Mouse (Mus musculus) right cerebral cortex, postnatal 25 days (tissue): ENCODE measurements around the gene Cadm1.

Experiments used
- DNase-seq: peaks from one replicate; pipeline ENCODE4 v3.0.0; 2022

Gene Cadm1

DNA sequence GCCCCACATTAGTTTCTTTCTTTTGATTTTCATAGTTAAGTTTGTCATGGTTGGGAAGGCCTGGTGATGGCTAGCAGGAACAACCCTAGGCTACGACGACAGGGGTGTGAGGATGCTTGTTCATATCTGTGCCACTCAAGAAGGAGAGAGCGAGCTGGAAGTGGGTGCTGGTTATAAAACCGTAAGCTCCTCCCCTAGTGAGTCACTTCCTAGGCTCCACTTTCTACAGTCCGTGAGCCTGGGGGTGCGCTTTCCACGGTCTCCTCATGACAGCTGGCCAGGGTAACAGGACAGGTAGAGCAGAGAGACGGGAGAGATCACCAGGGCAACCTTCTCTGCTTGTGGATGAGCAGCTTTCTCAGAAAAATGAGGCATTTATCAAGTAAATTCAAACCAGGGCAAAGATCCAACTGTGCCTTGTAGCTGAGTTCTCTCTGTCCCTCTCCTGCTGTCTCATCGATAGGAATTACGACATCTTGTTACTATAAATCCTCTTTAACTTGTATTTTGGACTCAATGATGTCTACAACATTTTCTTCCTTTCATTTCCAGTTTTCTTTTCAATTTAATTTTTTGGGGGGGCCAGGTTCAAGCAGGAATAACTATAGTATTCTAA, 23.1 kb downstream of the Cadm1 start:
- DNase-seq: no peak

DNA sequence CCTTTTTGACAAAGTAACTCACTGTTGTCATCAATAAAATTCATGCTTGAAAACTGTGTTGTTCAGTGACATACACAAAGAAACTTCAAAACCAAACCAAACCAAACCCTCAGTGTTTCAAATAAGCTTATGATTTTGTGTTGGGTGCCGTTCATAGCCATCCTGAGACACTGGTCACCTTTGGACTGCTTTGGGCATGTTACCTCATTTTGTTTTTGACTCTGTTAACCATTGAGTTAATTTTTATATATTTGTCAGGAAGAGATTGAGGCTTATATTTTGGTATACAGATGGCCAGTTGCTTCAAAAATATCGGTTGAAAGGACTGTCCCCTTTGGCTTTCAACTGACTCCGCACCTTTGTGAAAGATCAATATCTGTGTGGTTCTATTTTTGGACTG, 30.8 kb downstream of the Cadm1 start:
- no peak for DNase-seq

DNA sequence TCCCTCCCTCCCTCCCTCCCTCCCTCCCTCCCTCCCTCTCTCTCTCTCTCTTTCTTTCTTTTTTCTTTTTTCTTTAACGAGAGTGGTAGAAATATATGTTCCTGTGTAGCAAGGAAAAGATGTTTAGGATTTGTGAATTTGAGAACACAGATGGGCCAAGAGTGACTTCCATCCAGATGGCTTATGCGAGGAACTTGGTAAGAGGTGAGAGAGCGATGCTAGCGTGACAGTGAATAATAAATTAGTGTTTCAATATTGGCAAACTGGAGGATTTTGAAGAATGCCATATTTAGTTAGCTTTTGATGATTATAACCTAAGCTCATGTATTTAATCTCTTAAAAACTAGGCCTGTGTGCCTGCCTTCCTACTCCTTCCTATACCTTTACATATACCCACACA, 31.6 kb downstream of the Cadm1 start:
- no peak for DNase-seq

DNA sequence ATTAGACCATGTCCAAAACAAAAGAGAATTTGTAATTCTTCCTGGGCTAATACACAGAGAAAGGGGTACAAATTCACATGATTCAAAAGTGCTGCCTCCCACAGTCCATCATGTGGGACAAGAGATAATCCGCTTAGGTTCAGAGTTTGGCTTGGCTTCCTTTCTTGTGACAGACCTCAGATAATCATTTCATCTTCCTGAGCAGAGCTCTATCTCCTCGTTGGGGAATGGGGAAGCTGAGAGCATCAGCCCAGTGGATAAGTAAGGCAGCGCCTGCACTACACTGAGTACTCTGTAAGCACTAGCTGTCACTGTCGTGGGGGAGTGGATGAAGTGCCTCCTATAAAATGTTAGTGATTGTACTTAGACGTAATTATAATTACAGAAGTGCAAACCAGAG, 35.1 kb downstream of the Cadm1 start:
- no peak for DNase-seq

DNA sequence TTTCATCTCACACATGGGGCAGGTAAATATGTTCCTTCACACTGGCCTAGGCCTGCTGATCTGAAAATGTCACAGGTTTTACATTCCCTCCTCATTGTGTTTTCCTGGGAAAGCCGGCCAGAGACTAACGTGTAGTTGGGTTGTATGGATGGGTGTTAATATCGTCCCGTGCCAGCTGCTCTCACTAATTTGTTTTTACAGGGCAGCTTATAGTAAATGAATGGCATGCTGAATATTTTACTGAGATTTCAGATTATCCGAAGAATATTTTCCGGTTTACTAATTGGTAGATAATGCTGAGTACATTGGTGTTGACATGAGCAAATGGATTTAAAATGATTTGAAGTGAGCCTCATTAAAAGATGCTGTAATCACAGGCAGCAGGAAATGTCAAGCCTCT, 37.9 kb downstream of the Cadm1 start:
- DNase-seq: no peak

DNA sequence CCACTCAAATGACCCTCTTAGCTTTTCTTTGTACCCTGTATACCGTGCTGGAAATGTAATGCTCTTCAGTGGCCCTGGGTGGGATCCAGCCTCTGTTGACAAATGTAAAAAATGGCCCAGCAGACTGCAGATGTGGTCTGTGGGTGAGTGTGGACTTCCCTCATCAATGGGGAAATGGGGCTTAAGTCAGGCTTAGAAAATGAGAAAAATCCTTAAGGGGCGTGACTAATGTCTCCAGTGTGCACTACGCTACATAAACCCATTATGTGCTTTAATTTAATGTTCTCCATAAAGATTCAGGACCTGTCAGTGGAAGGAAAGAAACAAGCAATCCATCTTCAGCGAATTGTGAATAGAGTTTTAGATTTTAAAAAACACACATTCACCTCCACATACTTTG, 40.2 kb downstream of the Cadm1 start:
- DNase-seq: no peak

DNA sequence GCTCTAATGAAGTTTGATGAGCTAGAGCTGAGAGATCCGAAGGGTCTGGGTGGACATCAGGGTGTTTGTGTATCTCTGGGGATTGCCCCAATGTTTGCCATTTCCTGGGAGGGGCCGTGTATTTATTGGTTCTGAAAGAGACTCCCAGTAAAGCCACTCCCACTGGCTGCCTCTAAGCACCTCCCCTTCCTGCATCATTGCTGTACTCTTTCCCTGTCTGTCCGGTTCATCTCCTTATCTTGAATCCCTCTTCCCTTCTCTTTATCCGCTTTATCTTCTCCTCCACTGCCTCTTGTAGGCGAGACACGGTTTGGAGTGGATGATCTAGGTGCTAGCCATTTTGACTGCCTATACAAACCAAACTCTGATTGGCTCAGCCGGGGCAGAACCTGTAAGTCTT, 41.5 kb downstream of the Cadm1 start:
- no peak for DNase-seq

DNA sequence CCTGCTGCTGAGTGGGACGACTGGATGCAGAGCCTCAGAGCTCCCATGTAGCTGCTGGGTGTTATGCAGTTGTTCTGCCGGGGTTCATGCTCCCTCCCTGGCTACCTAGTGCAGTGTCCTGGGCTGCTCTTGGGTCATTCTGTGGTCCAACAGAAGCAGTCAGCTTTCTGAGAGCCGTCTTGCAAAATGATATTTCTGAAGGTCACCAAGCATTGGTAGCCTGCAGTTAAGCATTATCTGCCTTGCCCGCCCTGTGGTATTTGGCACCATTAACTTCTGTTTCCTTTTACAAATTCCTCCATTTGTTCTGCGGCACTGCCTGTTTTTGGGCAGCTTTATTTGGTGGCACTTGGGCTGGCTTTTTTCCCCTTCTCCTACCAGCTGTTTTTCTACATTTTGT, 42.2 kb downstream of the Cadm1 start:
- no peak for DNase-seq

DNA sequence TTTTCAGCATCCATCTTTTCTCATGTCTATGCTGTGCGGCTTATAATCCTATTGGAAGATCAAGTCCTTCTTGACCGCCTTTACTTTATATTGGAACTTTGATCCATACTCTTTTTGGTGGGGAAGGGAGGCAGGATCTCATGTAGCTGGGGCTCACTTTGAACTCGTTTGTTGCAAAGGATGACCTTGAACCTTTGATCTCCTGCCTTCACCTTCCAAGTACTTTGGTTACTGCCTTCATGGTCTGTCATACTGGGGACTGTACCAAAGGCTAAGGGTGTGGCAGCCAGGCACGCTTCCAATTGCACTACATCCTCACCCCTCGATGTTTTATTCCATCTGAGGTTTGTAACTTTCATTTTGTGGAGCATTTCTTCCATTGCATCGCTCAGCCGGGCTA, 43.5 kb downstream of the Cadm1 start:
- no peak for DNase-seq

DNA sequence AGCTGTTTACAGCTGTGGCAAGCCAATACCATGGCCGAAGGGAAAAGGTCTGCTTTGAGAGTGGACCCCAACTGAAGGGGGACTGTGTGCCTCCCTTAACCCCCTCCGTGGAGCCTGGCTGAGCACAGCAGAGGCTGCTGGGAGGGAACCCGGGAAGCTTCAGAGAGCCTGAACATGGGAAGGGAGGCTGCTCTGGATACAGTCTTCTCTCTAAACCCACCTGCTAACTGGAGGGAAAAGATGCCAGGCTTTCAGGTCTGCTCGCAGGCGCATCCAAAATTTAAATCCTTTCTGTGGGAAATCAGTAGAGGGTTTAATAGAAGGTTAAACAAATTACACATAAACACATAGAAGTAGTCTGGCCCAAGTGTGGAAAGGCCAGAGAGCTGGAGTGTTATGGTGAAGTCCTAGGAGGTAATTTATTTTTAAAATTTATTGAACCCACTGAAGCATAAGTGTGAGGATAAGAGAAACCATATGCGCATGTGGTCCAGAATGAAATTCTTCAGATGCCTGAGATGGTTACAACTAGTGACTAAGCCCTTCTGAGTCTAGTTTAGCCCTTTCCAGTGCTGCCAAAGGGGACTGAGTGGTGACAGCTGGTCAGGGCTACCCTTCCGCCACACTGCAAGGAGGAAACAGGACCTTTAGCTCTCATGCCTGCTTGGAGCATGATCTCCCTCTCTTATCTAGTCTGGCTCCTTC, 44.9 kb downstream of the Cadm1 start:
- DNase-seq: no peak

DNA sequence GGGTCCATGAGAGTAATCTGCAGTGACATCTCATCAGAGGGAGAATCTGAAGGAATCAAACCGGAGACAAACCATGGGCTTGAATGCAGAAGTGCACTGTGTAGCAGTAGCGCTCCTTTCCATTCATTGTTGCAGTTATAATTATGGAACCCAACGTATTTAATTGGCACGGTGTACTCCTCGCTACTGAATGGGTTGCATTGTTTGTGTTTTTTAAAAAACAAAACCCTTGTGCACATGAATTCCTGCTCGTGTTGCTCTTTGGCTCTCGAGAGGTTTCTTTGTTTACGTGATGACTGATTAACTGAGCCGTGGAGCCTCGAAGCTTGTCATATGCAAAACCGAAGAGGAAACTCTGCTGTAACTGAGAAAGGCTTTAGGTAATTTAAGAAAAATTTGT, 45.8 kb downstream of the Cadm1 start:
- DNase-seq: no peak

DNA sequence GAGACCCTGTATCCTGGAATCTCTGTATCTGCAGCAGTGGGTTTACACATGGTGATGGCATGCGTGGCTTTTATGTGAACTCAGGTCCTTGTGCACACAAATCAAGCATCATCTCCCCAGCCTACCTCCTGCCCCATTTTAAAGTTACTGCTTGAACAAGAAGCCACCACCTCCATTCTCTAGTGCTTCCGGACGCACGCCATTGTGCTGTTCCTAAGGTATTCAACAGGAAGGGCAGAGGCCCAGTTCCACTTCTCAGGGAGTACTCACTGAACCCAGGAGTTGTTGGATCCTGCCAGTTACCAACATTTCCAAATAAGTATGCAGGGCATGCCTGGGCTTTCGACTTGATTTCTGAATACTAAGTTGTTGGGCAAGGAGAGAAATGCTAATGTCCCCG, 49.5 kb downstream of the Cadm1 start:
- no peak for DNase-seq

DNA sequence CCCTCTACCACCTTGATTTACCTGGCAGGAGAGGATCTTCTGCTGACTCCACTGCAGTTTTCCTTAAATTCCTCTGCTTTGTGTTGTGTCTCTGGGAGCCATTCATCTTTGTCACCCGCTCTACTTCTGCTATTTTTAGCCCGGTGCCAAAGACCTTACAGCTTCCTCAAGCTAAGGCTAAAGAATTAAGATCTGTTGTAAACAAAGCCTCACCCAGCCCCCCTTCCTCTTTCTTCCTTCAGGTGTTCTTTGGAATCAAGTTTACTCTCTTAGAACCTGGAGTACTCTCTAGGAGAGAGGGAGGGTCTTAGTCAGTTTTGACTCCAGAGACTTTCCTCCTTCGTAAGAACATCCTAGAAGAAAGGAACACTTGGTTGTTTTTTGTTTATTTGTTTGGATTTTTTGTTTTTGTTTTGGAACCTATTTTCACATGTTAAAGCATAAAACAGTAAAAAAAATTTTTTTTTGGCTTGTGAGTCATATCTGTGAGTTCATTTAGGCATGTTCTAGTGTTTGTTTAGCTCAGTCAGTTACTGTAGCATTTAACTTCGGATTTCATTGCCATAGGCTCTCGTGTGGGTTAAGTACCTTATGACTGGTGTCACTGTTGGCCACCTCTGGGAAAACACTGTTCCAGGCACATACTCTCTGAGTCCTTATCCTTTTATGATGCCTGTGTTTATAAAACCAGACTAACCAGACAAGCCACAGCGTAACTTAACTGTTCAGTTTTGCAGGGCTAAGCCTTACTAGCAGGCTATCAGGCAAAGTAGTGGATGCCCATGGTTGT, 51.8 kb downstream of the Cadm1 start:
- DNase-seq: no peak

DNA sequence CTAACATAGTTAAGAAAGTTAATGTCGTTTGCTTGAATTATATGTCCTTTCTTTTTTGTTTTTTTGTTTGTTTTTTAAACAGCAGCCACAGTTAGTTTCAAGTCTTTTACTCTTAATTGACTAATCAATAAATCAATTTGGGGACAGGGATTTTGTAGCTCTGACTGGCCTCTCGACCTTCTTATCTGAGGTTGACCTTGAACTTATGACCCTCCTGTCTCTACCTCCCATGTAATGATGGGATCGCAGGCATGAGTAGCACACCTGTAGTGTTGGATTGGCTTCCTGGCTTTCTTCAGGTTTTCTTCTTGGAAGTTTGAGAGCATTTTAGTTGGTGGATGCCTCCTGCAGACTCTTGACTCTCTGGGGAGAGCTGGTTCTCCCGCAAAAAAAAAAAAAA, 53.3 kb downstream of the Cadm1 start:
- DNase-seq: no peak

DNA sequence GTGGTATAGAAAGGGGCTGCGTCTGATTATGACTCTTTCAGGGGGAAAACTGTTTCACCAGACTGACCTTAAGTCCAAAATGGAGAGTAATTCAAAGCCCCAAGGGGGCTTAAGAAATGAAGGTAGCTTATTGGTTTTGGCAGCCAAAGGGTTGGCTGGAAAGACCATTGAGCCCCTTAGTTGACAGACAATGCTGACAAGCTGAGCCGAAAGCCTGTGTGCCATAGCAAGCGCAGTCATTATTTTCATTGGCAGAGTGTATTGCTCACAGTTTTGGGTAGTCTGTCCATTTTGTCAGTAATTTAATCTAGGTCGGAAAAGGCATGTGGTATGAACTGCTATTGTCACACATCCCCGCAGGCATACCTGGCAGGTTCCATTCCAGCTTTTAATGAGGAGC, 56.2 kb downstream of the Cadm1 start:
- DNase-seq: no peak

DNA sequence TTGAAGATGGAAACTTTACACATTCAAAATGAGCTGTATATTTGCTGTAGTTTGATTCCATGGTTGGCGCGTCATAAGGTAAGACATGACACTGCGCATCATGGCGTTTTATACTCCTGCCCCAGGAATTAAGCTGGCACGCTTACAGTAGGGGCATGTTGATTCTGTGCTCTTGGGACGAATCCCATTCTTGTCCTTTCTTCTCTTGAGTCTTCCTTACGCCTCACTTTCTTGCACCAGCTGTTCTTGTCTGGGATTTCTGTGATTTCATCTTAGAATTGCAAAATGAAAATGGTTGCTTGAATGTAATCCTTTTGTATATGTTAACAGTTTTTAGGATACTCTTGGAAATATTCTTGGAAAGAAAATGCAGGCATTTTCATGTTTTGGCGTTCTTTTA, 56.9 kb downstream of the Cadm1 start:
- no peak for DNase-seq

DNA sequence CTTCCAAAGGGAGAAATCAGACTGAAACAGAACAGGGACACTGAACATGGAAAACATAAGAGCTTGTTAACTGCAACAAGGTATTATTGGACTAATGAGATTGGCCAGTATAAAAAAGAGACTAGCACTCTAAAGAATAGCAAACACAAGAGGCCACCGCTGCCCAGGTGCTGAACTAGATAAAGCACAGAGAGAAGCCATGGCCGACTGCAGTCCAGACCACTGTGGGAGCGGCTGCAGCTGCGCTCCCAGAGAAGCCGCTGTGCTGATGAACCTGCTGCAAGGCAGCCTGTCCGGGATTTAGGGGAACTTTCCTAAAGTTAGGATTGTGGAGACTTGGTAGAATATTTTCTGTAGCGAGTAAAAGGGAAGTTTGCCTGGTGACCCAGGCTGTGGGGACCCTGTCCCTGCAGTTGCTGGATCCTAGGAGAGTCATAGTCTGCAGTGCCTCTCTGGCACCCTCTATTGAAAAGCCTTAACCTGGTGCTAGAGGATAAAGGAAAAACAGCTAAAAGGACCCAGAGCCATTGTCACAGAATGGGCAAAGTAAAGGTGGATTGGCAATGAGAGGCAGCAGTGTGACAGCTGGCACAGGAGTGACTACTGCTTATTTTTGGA, 57.7 kb downstream of the Cadm1 start:
- DNase-seq: no peak

DNA sequence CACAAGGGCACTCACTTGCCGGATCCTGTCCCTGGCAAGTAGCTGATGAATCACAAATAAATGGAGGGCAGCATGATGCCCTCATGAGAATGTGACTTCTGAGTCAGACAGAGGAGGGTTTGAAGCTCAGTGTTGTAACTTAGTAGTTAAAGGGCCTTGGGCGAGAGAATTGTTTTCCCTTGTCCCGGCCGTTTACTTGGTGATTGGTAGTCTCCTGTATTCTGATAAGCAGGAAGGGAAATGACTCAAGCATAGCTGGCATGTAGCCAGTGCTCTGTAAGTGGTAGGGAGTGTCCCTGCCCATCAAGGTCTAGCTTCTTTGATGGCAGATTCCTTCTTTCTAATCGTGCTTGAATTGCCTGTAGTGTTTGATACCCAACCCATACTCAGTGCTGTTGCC, 59.9 kb downstream of the Cadm1 start:
- DNase-seq: no peak

DNA sequence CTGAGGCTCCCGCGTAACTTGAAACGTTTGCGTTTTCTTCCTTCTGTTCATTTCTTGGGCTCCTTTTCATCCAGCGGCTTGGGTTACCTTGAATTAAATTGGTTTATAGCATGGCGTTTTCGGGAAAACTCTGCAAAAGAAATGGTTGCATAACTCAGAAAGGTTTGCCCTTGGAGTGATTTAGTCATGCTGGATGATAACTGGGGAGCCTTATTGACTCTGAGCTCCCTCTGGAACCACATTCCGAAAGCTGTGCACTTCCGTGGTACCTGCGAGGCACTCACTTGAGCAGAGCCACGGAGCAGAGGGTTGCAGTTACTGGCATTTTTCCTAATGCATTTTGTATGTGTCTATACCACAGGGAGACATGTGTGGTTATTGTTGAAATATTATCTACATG, 71.6 kb downstream of the Cadm1 start:
- DNase-seq: no peak

DNA sequence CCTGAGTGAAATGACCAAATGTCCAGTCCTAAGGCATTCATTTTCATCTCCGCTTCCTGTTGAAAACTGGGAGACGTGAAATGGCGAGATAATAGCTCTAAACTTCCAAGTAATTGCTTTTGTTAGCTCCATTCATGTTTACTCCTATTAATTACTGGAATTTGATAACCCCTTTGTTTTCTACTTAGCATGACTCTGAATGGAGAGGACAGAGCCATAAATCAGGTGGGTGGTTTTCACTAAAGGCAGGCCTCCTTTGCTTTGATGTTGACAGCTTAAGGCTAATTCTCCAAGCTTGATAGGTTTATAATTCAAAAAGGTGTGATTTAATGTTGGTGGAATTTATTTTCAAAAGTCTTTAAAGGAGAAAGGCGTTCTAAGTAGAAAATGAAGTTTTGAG, 74.0 kb downstream of the Cadm1 start:
- DNase-seq: no peak

DNA sequence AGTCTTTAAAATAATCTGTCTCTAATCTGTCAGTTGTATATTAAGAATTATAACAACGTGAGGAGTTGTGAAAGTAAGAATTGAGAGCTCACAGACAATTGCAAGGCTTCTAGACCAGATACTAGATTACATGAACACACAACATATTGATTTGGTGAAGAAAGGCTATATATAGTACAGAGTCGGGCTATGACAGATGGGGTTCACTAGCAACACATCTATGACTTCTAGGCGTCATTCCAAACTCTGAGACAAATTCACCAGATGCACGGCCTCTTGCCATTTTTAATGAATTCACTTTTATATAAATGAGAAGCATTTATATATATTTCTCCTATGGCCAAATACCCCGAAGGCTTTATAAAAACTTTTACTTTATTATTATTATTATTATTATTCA, 75.7 kb downstream of the Cadm1 start:
- no peak for DNase-seq

DNA sequence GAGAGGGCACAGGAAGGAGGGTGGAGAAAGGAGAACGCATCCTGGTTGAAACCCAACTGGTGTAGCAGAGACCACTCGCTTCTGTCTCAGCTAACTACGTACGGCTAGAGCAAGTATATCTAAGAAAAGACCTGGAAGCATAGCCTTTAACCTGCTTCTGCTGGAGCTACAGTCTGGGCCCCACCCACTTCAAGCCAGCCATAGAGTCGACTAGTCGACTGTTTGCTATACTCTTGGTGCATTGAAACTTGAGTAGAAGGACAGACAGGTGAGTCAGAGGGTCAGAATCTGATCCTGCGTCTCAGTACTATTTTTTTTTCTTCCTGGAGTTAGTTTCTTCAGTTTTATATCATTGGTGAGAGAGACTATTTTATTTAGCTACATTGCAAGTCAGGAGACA, 78.5 kb downstream of the Cadm1 start:
- no peak for DNase-seq

DNA sequence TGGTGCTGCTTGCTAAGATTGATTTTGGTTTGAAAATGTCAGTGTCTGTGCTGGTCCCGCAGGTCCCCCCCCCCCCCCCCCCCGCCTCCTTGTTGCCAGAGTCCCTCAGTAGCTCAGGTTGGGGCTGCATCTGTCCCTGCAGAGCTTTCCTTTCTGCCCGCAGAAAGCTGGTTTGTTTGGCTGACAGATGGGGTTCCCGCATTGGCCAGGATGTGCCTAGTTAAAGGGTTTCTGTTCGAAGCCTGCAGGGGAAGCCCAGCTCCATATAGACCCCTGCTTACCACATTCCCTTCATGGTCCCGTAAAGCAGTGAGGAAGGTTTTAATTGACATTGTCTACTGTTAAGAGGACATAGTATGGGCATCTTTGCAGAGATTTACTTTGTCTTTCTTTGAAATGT, 78.9 kb downstream of the Cadm1 start:
- no peak for DNase-seq

DNA sequence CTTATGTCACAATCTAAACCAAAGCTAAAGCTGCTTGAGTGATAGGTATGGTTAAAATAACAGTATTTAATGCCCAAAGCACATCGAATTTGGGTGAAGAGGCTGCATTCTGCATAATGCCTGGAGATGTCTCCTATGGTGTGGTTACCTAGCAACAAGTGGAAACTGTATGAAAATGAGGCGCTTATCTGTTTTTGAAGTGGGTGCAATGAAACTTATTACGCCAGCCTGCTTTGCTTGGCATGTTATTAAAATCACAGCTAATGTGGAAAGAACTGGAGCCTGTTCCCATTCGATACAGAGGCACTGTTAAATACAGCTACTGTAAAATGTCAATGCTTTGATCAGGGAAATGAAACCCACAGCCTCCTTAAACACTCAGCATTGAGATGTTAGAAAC, 79.5 kb downstream of the Cadm1 start:
- DNase-seq: no peak
